Mouse (Mus musculus): ENCODE data around the gene Kifc3. TPM values are rescaled to one million over a fixed set of nuclear protein-coding genes. Genes with fewer than 3 reads are reported as not detected.
"Not testable (repeated sequence)": the region's sequence is repeated elsewhere in the genome, so short reads cannot be mapped to it uniquely, and the experiment has no call there.

The Kifc3 gene
- polyA plus RNA-seq, 1 experiment from 2014 or later: 19.4 TPM

DNA sequence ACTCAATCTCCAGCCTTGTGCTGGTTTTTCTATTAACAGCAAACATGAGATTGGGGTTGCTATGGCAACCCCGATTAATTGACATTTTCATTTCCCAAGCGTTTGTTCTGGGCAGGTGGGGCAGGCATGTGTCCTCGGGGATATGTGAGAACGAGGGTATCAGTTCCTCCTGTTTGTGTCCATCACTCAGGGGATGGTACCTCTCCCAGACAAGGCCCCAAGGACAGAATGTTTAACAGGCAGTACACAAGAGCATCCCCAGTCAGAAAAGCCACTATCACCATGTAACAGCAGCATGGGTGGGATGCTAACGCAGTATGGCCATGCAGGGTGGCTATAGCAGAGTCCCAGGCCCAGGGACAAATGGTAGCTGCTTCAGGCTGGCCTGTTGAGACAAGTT, 27.3 kb downstream of the Kifc3 start:
- H3K9me3 ChIP-seq (ENCODE audit: control insufficient read depth, low read length): no peaks in the 10 kb centered on the region
- 29% methylated on average over 5 of the region's 5 CpGs for WGBS
- ATAC-seq (ENCODE audit: low FRiP score, low TSS enrichment) (peak; percentile 65), DNase-seq (peak; percentile 77)
- H3K9ac ChIP-seq (replicated peaks; ENCODE audit: low read length): peak overlapping the region; percentile 51
- H3K36me3 ChIP-seq (ENCODE audit: control insufficient read depth, insufficient read depth, low read length): no peaks in the 10 kb centered on the region
- H3K4me1 ChIP-seq (ENCODE audit: control insufficient read depth, insufficient read depth, low read length): peaks cover 16% of the 10 kb centered on the region
- peak overlapping the region; percentile 28; the same call in 1 of the 2 replicates for H3K4me2 ChIP-seq (ENCODE audit: low read length)
- no peaks in the 10 kb centered on the region for H3K27me3 ChIP-seq (ENCODE audit: control insufficient read depth, insufficient read depth, low read length)
- peak overlapping the region; percentile 94 for H3K27ac ChIP-seq (replicated peaks; ENCODE audit: low read depth, low read length)
- no peak overlapping the region for H3K4me3 ChIP-seq (replicated peaks; ENCODE audit: low read depth, low read length)

GRCm38 (mm10) chr8:95172433-95172832, 30.2 kb downstream of the Kifc3 start:
- ATAC-seq (ENCODE audit: low FRiP score, low TSS enrichment) (no peak), DNase-seq (no peak)
- Histone ChIP-seq H3K36me3 (ENCODE audit: control insufficient read depth, insufficient read depth, low read length) (no peaks in the 10 kb centered on the region), H3K9me3 (ENCODE audit: control insufficient read depth, low read length) (no peaks in the 10 kb centered on the region), H3K4me2 (ENCODE audit: low read length) (no peak overlapping the region), H3K9ac (replicated peaks; ENCODE audit: low read length) (no peak overlapping the region), H3K27me3 (ENCODE audit: control insufficient read depth, insufficient read depth, low read length) (no peaks in the 10 kb centered on the region), H3K27ac (replicated peaks; ENCODE audit: low read depth, low read length) (no peak overlapping the region), H3K4me1 (ENCODE audit: control insufficient read depth, insufficient read depth, low read length) (peaks cover 16% of the 10 kb centered on the region), H3K4me3 (replicated peaks; ENCODE audit: low read depth, low read length) (no peak overlapping the region)
- 76% methylated on average over 5 of the region's 5 CpGs for WGBS

DNA sequence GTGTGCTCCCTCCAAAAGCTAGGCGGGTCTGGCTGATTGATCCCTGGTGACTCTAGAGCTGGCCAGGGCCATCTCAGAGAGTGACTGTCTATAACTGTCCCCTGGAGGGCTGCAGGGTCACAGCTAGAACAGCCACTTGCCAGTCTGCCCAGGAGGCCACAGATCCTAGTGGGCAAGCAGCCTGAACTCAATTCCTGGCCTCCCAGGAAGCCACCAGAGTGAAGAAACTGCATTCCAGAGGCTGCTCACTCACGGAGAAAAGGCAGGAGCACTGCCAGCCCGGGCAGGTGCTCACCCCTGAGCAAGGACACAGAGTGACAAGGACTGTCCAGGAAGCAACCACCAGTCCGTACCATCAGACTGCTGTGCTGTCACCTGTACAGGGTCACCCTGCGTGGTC, 34.9 kb downstream of the Kifc3 start:
- no peak overlapping the region for H3K27ac ChIP-seq (replicated peaks; ENCODE audit: low read depth, low read length)
- H3K36me3 ChIP-seq (ENCODE audit: control insufficient read depth, insufficient read depth, low read length): no peaks in the 10 kb centered on the region
- DNase-seq: no peak
- WGBS: 66% methylated on average over 5 of the region's 5 CpGs
- H3K9me3 ChIP-seq (ENCODE audit: control insufficient read depth, low read length): no peaks in the 10 kb centered on the region
- H3K4me3 ChIP-seq (replicated peaks; ENCODE audit: low read depth, low read length): no peak overlapping the region
- no peaks in the 10 kb centered on the region for H3K27me3 ChIP-seq (ENCODE audit: control insufficient read depth, insufficient read depth, low read length)
- no peak overlapping the region for H3K4me2 ChIP-seq (ENCODE audit: low read length)
- ATAC-seq (ENCODE audit: low FRiP score, low TSS enrichment): no peak
- H3K9ac ChIP-seq (replicated peaks; ENCODE audit: low read length): no peak overlapping the region
- H3K4me1 ChIP-seq (ENCODE audit: control insufficient read depth, insufficient read depth, low read length): no peaks in the 10 kb centered on the region; the same call in 1 of the 2 replicates

DNA sequence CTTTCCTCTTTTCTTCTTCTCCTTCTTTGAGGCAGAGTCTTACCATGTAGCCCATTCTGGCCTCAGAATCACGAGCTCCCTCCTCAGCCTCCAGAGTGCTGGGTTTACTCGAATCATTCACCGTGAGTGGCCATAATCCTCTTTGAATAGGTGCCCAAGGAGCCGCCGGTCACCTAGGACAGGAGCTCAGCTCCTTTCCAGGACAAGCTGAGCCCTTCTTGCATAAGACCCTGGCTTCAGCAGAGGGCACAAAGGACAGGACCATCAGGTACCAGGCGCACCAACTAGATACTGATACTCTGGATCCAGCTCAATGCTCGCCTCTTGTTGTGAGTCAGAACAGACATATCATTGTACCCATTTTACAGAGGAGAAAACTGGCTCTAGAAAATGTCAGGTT, 36.2 kb downstream of the Kifc3 start:
- Histone ChIP-seq H3K4me1 (ENCODE audit: control insufficient read depth, insufficient read depth, low read length) (no peaks in the 10 kb centered on the region; the same call in 1 of the 2 replicates), H3K27me3 (ENCODE audit: control insufficient read depth, insufficient read depth, low read length) (no peaks in the 10 kb centered on the region), H3K4me2 (ENCODE audit: low read length) (no peak overlapping the region), H3K4me3 (replicated peaks; ENCODE audit: low read depth, low read length) (no peak overlapping the region), H3K27ac (replicated peaks; ENCODE audit: low read depth, low read length) (no peak overlapping the region), H3K36me3 (ENCODE audit: control insufficient read depth, insufficient read depth, low read length) (no peaks in the 10 kb centered on the region), H3K9me3 (ENCODE audit: control insufficient read depth, low read length) (no peaks in the 10 kb centered on the region), H3K9ac (replicated peaks; ENCODE audit: low read length) (no peak overlapping the region)
- ATAC-seq (ENCODE audit: low FRiP score, low TSS enrichment) (no peak), DNase-seq (no peak)
- 51% methylated on average over 7 of the region's 7 CpGs for WGBS

DNA sequence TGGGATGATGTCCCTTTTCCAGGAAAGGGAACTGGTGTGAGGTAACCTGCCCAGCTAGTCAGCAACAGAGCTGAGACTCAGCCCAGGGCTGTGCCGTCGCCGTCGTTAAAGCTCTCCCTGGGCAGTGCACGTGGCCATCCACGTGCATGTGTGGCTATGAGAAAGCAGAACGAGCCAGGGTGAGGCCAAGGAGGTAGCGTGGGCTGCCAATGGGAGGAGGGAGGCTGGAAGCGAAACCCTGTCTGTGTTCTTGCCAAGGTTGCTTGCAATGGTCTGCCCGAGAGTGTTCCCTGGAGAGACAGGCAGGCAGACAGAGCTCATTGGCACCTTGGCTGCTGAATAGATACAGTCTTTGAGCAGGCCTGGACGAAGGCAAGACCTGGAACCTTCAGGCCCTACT, 36.7 kb downstream of the Kifc3 start:
- Histone ChIP-seq H3K4me2 (ENCODE audit: low read length) (no peak overlapping the region), H3K36me3 (ENCODE audit: control insufficient read depth, insufficient read depth, low read length) (no peaks in the 10 kb centered on the region), H3K9me3 (ENCODE audit: control insufficient read depth, low read length) (no peaks in the 10 kb centered on the region), H3K4me3 (replicated peaks; ENCODE audit: low read depth, low read length) (no peak overlapping the region), H3K27me3 (ENCODE audit: control insufficient read depth, insufficient read depth, low read length) (no peaks in the 10 kb centered on the region), H3K9ac (replicated peaks; ENCODE audit: low read length) (no peak overlapping the region), H3K27ac (replicated peaks; ENCODE audit: low read depth, low read length) (no peak overlapping the region), H3K4me1 (ENCODE audit: control insufficient read depth, insufficient read depth, low read length) (no peaks in the 10 kb centered on the region; the same call in 1 of the 2 replicates)
- no peak for ATAC-seq (ENCODE audit: low FRiP score, low TSS enrichment)
- DNase-seq: peak; percentile 17
- 72% methylated on average over 11 of the region's 11 CpGs for WGBS

DNA sequence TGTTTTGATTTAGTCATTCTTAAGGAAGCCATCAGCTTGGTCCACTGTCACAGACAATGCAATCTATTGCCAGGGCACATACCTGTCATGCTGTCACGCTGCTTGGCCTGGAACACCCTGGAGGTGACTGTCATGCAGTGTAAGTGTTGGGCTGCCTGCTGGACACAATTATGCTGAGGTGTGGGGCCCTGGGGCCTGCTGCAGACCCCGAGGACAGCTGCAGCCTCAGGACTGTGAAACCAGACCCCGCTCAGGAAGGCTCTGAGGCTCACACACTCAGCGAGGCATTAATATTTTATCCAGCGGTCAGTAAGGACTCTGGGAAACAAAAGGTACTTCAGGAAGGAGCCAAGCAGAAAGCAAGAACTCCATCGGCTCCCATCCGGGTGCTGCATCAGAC, 38.1 kb downstream of the Kifc3 start:
- Histone ChIP-seq H3K4me2 (ENCODE audit: low read length) (no peak overlapping the region), H3K9ac (replicated peaks; ENCODE audit: low read length) (no peak overlapping the region), H3K36me3 (ENCODE audit: control insufficient read depth, insufficient read depth, low read length) (no peaks in the 10 kb centered on the region), H3K9me3 (ENCODE audit: control insufficient read depth, low read length) (no peaks in the 10 kb centered on the region), H3K27me3 (ENCODE audit: control insufficient read depth, insufficient read depth, low read length) (no peaks in the 10 kb centered on the region), H3K4me1 (ENCODE audit: control insufficient read depth, insufficient read depth, low read length) (no peaks in the 10 kb centered on the region; the same call in 1 of the 2 replicates), H3K27ac (replicated peaks; ENCODE audit: low read depth, low read length) (no peak overlapping the region), H3K4me3 (replicated peaks; ENCODE audit: low read depth, low read length) (no peak overlapping the region)
- no peak for DNase-seq
- 57% methylated on average over 7 of the region's 7 CpGs for WGBS
- ATAC-seq (ENCODE audit: low FRiP score, low TSS enrichment): no peak

DNA sequence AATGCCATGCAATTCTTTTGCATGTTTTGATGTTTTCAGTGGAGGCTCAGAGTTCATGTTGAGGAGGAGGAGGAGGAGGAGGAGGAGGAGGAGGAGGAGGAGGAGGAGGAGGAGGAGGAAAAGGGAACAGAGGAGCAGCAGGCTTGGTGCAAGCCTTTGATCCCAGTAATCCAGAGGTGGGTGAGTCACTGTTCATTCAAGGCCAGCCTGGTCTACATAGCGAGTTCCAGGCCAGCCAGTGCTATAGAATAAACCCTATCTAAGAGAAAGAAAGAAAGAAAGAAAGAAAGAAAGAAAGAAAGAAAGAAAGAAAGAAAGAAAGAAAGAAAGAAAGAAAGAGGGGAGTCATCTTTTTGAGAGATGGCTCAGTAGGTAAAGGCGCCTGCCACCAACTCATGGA, 38.6 kb downstream of the Kifc3 start:
- not testable (repeated sequence) for H3K27ac ChIP-seq (replicated peaks; ENCODE audit: low read depth, low read length); DNase-seq; H3K9me3 ChIP-seq (ENCODE audit: control insufficient read depth, low read length); H3K36me3 ChIP-seq (ENCODE audit: control insufficient read depth, insufficient read depth, low read length); H3K27me3 ChIP-seq (ENCODE audit: control insufficient read depth, insufficient read depth, low read length); H3K4me2 ChIP-seq (ENCODE audit: low read length); ATAC-seq (ENCODE audit: low FRiP score, low TSS enrichment); H3K4me1 ChIP-seq (ENCODE audit: control insufficient read depth, insufficient read depth, low read length); H3K4me3 ChIP-seq (replicated peaks; ENCODE audit: low read depth, low read length); H3K9ac ChIP-seq (replicated peaks; ENCODE audit: low read length)
- WGBS: 78% methylated on average over 2 of the region's 2 CpGs

GRCm38 (mm10) chr8:95162785-95163184, 39.8 kb downstream of the Kifc3 start:
- no peak overlapping the region for H3K4me2 ChIP-seq (ENCODE audit: low read length)
- no peak for DNase-seq
- H3K36me3 ChIP-seq (ENCODE audit: control insufficient read depth, insufficient read depth, low read length): no peaks in the 10 kb centered on the region
- no peak for ATAC-seq (ENCODE audit: low FRiP score, low TSS enrichment)
- no peak overlapping the region for H3K9ac ChIP-seq (replicated peaks; ENCODE audit: low read length)
- no peak overlapping the region for H3K4me3 ChIP-seq (replicated peaks; ENCODE audit: low read depth, low read length)
- no peak overlapping the region for H3K27ac ChIP-seq (replicated peaks; ENCODE audit: low read depth, low read length)
- no peaks in the 10 kb centered on the region for H3K27me3 ChIP-seq (ENCODE audit: control insufficient read depth, insufficient read depth, low read length)
- WGBS: 48% methylated on average over 6 of the region's 6 CpGs
- H3K4me1 ChIP-seq (ENCODE audit: control insufficient read depth, insufficient read depth, low read length): no peaks in the 10 kb centered on the region; the same call in 1 of the 2 replicates
- H3K9me3 ChIP-seq (ENCODE audit: control insufficient read depth, low read length): no peaks in the 10 kb centered on the region

DNA sequence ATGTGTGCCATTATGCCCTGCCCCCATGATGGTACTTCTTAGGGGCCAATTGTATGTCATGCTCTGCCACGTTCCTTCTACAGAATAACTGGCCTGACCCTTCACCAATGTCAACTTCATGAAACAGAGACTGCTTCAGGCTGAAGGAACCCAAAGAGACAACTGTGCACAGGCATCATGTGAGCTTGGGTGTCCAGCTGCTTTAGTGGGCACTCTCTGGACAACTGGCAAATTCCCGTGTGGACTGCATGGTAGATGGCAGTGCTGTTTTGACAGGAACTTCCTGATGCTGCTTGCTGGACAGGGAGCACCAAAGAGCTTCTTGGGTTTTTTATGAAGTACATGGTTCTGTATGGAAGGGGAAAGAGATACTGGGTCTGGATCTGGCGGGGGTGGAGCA, 43.3 kb downstream of the Kifc3 start:
- no peaks in the 10 kb centered on the region for H3K9me3 ChIP-seq (ENCODE audit: control insufficient read depth, low read length)
- no peak overlapping the region for H3K4me3 ChIP-seq (replicated peaks; ENCODE audit: low read depth, low read length)
- ATAC-seq (ENCODE audit: low FRiP score, low TSS enrichment) (no peak), DNase-seq (no peak)
- H3K4me2 ChIP-seq (ENCODE audit: low read length): no peak overlapping the region
- no peaks in the 10 kb centered on the region for H3K27me3 ChIP-seq (ENCODE audit: control insufficient read depth, insufficient read depth, low read length)
- no peaks in the 10 kb centered on the region for H3K36me3 ChIP-seq (ENCODE audit: control insufficient read depth, insufficient read depth, low read length)
- H3K4me1 ChIP-seq (ENCODE audit: control insufficient read depth, insufficient read depth, low read length): no peaks in the 10 kb centered on the region
- 77% methylated on average over 3 of the region's 3 CpGs for WGBS
- no peak overlapping the region for H3K9ac ChIP-seq (replicated peaks; ENCODE audit: low read length)
- no peak overlapping the region for H3K27ac ChIP-seq (replicated peaks; ENCODE audit: low read depth, low read length)
